In the genomic region with DNA sequence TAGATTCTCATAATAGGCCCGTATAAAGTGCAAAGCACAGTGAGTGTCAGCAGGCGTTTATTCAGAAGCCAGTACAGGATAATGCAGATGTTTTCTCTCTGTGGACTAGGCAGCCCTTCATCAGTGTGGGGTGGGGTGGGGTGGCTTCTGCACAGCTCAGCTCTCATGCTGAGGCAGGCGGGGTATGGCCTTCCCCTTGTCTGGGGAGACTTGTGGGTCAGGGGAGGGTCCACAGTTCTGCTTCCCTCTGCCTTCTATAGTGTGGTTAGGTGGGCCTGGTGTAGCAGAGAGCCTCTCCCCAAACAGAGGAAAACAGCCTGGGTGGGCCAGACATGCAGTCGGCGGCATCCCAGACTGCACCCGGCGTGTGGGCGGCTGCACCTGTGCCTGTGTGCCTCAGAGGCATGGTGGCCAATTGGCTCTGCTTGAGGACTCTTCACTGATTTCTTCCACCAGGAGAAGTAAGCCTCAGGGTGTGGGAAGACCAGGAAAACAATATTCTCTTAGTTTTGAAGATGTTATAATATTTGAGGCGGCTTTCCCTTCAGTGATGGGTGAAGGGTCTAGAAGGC, we compare ENCODE assay signal across 11 mouse cellular contexts. TPM values are rescaled to one million over a fixed set of nuclear protein-coding genes. Genes with fewer than 3 reads are reported as not detected.
DNase-seq lines count a peak whose midpoint lies in the region.
"Had no signal": no experiment of that assay in that cellular context is flagged by ENCODE, and none has a peak within 500 bp of the region (broad histone marks: within the 10 kb centered on the region; RNA-seq: fewer than 3 reads in every experiment).

No protein-coding gene starts in this region.

- peak; percentile 20 to 34 for DNase-seq in cerebellum, postnatal 10 days
- no peak for DNase-seq in cerebellum, adult 18-20 months
- DNase-seq in left cerebral cortex, adult 18-20 months (ENCODE audit: low spot score in 2 of 2), result peak; percentile 32 to 38
- no peak for DNase-seq in left cerebral cortex, postnatal 14 days (ENCODE audit: low spot score in 2 of 2)
- peak; percentile 76 for DNase-seq in layer of hippocampus, adult 9-11 months
- peak; percentile 34 for DNase-seq in right cerebral cortex, postnatal 14 days
- no peak for DNase-seq in gastrocnemius, adult 18-20 months (ENCODE audit: low spot score)
- DNase-seq in spleen, adult 18-20 months, result no peak
- DNase-seq: adrenal gland, postnatal 14 days; cerebellum, postnatal 25 days; liver, embryonic 13.5 days had no signal

- intact Hi-C loops in left cerebral cortex, postnatal 14 days (cut with DNase I), result loop anchor here (5.0 kb wide), 2 partner anchors 113 to 278 kb away; no protein-coding TSS in a partner anchor

RNA-seq across cellular contexts. Expression of a gene that starts 32.5 kb away (rescaled TPM):
- total RNA-seq in left cerebral cortex, adult 18-20 months (2021), result 1 to 10 TPM in 1 of 2 experiments, under 1 TPM in 1; 0.91 to 1.3 TPM
- 1 to 10 TPM in 1 of 2 experiments, under 1 TPM in 1; 0.85 to 1.3 TPM for total RNA-seq in left cerebral cortex, postnatal 14 days (2021)
- total RNA-seq in gastrocnemius, adult 18-20 months (2021), result not detected

Comparison
In these comparisons a context has a peak if more than half of its experiments do, and no peak if none do; other contexts are left out.
1. DNase-seq: peak in cerebellum, postnatal 10 days (2 of 2), left cerebral cortex, adult 18-20 months (2 of 2), layer of hippocampus, adult 9-11 months (single experiment) and right cerebral cortex, postnatal 14 days (single experiment); none in cerebellum, adult 18-20 months (0 of 2), left cerebral cortex, postnatal 14 days (0 of 2), gastrocnemius, adult 18-20 months (single experiment) and spleen, adult 18-20 months (0 of 2).